Mouse (Mus musculus): ENCODE measurements around the gene Mmp25. TPM values are rescaled to one million over a fixed set of nuclear protein-coding genes. Genes with fewer than 3 reads are reported as not detected.
A peak's percentile ranks its signal among the peaks of the same experiment; 100 is the strongest.

Gene Mmp25
- polyA plus RNA-seq, 1 experiment from 2014 or later, result 0.50 TPM

DNA sequence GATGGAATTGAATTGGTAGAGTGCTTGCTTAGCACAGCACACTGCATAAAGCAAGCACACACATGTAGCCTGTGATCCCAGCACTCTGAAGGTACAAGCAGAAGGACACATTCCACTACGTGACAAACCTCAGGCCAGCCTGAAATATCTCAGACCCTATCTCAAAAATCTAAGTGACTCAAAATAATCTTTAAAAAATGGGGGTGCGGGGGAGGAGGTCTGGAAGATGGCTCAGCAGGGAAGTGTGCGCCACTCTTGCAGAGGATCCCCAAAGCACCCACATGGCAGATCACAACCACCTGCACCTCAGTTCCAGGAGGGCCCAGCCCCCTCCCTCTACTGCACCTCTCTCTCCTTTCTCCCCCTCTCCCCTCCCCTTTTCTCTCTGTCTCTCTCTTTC, 26.4 kb upstream of the Mmp25 start:
- Histone ChIP-seq H3K4me2 (ENCODE audit: low read depth, low read length) (no peak overlapping the region), H3K9ac (ENCODE audit: low read depth, low read length) (no peak overlapping the region), H3K4me1 (ENCODE audit: control insufficient read depth, low read depth, low read length) (peaks cover 16% of the 10 kb centered on the region), H3K27me3 (ENCODE audit: control insufficient read depth, insufficient read depth, low read depth, low read length) (peaks cover 11% of the 10 kb centered on the region), H3K27ac (ENCODE audit: low read length) (no peak overlapping the region), H3K36me3 (ENCODE audit: control insufficient read depth, insufficient read depth) (peaks cover 7% of the 10 kb centered on the region), H3K4me3 (ENCODE audit: low read depth, low read length) (no peak overlapping the region), H3K9me3 (replicated peaks; ENCODE audit: control insufficient read depth, low read length) (no peaks in the 10 kb centered on the region)
- 69% methylated on average over 3 of the region's 3 CpGs for WGBS (ENCODE audit: insufficient replicate concordance)
- no peak for ATAC-seq (ENCODE audit: low read depth)

DNA sequence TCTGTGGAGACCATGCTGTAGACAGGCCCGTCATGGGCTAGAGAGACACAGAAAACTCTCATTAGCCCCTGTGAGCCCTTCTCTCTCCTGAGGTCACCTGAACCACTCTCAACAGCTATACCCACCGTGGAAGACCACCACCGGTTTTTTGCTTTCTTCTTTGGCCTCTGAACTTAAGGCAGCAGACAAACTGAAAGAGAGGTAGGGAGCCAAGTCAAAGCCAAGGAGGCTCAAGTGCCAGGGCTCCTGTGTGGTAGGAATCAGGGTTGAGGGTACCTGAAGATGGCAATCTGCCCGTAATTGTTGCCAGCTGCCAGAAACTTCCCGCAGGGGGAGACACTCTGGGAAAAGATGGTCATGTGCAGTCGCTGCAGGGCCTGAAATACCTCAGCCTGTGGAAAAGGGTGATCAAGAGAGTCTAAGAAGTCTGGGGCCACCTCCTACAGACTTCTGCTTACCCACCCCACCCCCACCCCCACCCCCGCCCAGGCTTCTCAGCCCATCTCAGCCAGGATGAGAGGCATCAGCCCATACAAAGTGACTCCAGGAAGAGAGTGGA, 25.5 kb upstream of the Mmp25 start:
- Histone ChIP-seq H3K4me2 (ENCODE audit: low read depth, low read length) (no peak overlapping the region), H3K27me3 (ENCODE audit: control insufficient read depth, insufficient read depth, low read depth, low read length) (peaks cover 2% of the 10 kb centered on the region), H3K9me3 (replicated peaks; ENCODE audit: control insufficient read depth, low read length) (no peaks in the 10 kb centered on the region), H3K27ac (ENCODE audit: low read length) (no peak overlapping the region), H3K36me3 (ENCODE audit: control insufficient read depth, insufficient read depth) (peaks cover 7% of the 10 kb centered on the region), H3K4me1 (ENCODE audit: control insufficient read depth, low read depth, low read length) (peaks cover 8% of the 10 kb centered on the region), H3K9ac (ENCODE audit: low read depth, low read length) (no peak overlapping the region), H3K4me3 (ENCODE audit: low read depth, low read length) (no peak overlapping the region)
- no peak for ATAC-seq (ENCODE audit: low read depth)
- 83% methylated on average over 7 of the region's 7 CpGs for WGBS (ENCODE audit: insufficient replicate concordance)

DNA sequence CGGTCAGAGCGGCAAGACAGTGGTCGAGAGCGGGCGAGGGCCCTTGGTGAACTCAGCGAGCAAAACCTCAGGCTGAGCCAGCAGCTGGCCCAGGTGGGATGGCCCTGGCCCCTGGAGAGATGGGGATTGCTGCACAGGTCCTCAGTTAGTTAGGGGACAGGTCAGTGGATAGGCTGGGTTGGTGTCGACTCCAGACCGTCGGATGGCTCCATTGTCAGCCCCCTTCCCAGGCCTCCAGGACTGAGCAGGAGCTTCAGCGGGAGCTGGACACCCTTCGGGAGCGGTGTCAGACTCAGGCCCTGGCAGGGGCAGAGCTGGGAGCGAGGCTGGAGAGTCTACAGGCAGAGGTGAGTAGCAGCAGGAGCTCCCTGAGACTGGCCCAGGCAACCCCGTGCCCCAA, 20.4 kb upstream of the Mmp25 start:
- Histone ChIP-seq H3K4me3 (ENCODE audit: low read depth, low read length) (no peak overlapping the region), H3K4me1 (ENCODE audit: control insufficient read depth, low read depth, low read length) (peaks cover 3% of the 10 kb centered on the region), H3K4me2 (ENCODE audit: low read depth, low read length) (no peak overlapping the region), H3K27ac (ENCODE audit: low read length) (no peak overlapping the region), H3K36me3 (ENCODE audit: control insufficient read depth, insufficient read depth) (peaks cover 7% of the 10 kb centered on the region), H3K27me3 (ENCODE audit: control insufficient read depth, insufficient read depth, low read depth, low read length) (peaks cover 23% of the 10 kb centered on the region), H3K9ac (ENCODE audit: low read depth, low read length) (no peak overlapping the region), H3K9me3 (replicated peaks; ENCODE audit: control insufficient read depth, low read length) (no peaks in the 10 kb centered on the region)
- no peak for ATAC-seq (ENCODE audit: low read depth)
- WGBS (ENCODE audit: insufficient replicate concordance), result 68% methylated on average over 14 of the region's 14 CpGs

DNA sequence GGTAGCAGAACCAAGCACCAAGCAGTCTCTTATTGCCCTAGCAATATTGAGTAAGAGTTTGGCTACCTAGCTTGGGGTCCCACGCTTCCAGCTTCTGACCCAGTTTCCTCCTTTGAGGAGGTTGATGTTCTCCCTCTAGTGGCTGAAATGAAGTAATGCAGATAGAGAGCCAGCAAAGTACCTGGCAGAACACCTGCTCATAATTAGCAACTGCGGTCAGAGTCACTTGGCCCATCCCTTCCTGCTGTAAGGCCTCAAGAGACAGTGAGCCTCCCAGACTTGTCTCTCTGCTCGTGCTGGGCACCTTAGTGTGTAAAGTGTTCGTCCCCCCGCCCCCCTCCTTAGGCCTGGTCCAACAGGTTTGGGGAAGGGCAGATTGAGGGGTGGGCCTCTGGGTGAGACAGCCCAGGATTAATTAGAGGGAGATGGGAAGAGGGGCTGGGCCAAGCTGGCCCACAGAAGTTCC, 19.5 kb upstream of the Mmp25 start:
- Histone ChIP-seq H3K9ac (ENCODE audit: low read depth, low read length) (no peak overlapping the region), H3K9me3 (replicated peaks; ENCODE audit: control insufficient read depth, low read length) (no peaks in the 10 kb centered on the region), H3K27ac (ENCODE audit: low read length) (no peak overlapping the region), H3K4me2 (ENCODE audit: low read depth, low read length) (no peak overlapping the region), H3K4me1 (ENCODE audit: control insufficient read depth, low read depth, low read length) (peaks cover 6% of the 10 kb centered on the region), H3K4me3 (ENCODE audit: low read depth, low read length) (no peak overlapping the region), H3K36me3 (ENCODE audit: control insufficient read depth, insufficient read depth) (peaks cover 7% of the 10 kb centered on the region), H3K27me3 (ENCODE audit: control insufficient read depth, insufficient read depth, low read depth, low read length) (peaks cover 32% of the 10 kb centered on the region)
- no peak for ATAC-seq (ENCODE audit: low read depth)
- 18% methylated on average over 5 of the region's 5 CpGs for WGBS (ENCODE audit: insufficient replicate concordance)

DNA sequence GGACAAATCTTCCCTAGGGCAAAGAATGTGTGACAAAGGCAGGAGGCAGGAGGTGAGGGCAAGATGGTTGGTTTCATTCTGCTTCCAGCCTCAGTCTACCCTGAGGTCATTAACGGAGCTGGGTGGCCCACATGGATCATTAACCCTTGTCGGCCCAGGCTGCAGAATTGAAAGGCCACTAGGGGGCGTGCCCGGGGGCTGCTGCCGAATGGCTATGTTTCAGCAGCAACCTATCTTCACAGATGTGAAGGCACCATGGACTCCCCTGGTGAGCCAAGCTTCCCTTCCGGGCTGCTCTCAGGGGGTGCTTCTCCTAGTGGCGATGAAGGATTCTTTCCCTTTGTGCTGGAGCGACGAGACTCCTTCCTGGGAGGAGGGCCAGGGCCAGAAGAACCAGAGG, 16.4 kb upstream of the Mmp25 start:
- H3K9ac ChIP-seq (ENCODE audit: low read depth, low read length), result no peak overlapping the region
- H3K27ac ChIP-seq (ENCODE audit: low read length), result no peak overlapping the region
- peaks cover 36% of the 10 kb centered on the region for H3K27me3 ChIP-seq (ENCODE audit: control insufficient read depth, insufficient read depth, low read depth, low read length)
- no peaks in the 10 kb centered on the region for H3K36me3 ChIP-seq (ENCODE audit: control insufficient read depth, insufficient read depth)
- no peak overlapping the region for H3K4me2 ChIP-seq (ENCODE audit: low read depth, low read length)
- peaks cover 6% of the 10 kb centered on the region for H3K4me1 ChIP-seq (ENCODE audit: control insufficient read depth, low read depth, low read length)
- WGBS (ENCODE audit: insufficient replicate concordance), result 1% methylated on average over 9 of the region's 9 CpGs
- ATAC-seq (ENCODE audit: low read depth), result no peak
- H3K4me3 ChIP-seq (ENCODE audit: low read depth, low read length), result no peak overlapping the region
- H3K9me3 ChIP-seq (replicated peaks; ENCODE audit: control insufficient read depth, low read length), result no peaks in the 10 kb centered on the region

DNA sequence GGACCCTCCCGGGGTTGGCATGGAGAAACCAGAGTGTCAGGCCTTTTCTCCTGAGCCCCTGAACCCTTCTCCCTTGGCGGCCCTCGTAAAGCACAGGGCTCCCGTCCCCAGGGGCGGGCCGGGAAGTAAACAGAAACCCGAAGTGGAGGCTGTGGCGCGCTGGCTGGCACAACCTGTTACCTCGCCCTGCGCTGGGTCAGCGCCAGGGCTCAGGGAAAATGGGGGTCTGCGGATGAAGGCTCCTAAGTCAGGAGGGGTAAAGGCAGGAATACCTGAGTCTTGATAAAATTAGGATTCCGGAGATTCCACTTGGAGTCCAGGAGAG, 15.8 kb upstream of the Mmp25 start:
- no peak overlapping the region for H3K9ac ChIP-seq (ENCODE audit: low read depth, low read length)
- H3K9me3 ChIP-seq (replicated peaks; ENCODE audit: control insufficient read depth, low read length), result no peaks in the 10 kb centered on the region
- no peak for ATAC-seq (ENCODE audit: low read depth)
- peak overlapping the region; percentile 37 for H3K4me2 ChIP-seq (ENCODE audit: low read depth, low read length)
- no peaks in the 10 kb centered on the region for H3K36me3 ChIP-seq (ENCODE audit: control insufficient read depth, insufficient read depth)
- peaks cover 36% of the 10 kb centered on the region for H3K27me3 ChIP-seq (ENCODE audit: control insufficient read depth, insufficient read depth, low read depth, low read length)
- WGBS (ENCODE audit: insufficient replicate concordance), result 2% methylated on average over 14 of the region's 14 CpGs
- peaks cover 6% of the 10 kb centered on the region for H3K4me1 ChIP-seq (ENCODE audit: control insufficient read depth, low read depth, low read length)
- peak overlapping the region; percentile 25 for H3K4me3 ChIP-seq (ENCODE audit: low read depth, low read length)
- H3K27ac ChIP-seq (ENCODE audit: low read length), result no peak overlapping the region

DNA sequence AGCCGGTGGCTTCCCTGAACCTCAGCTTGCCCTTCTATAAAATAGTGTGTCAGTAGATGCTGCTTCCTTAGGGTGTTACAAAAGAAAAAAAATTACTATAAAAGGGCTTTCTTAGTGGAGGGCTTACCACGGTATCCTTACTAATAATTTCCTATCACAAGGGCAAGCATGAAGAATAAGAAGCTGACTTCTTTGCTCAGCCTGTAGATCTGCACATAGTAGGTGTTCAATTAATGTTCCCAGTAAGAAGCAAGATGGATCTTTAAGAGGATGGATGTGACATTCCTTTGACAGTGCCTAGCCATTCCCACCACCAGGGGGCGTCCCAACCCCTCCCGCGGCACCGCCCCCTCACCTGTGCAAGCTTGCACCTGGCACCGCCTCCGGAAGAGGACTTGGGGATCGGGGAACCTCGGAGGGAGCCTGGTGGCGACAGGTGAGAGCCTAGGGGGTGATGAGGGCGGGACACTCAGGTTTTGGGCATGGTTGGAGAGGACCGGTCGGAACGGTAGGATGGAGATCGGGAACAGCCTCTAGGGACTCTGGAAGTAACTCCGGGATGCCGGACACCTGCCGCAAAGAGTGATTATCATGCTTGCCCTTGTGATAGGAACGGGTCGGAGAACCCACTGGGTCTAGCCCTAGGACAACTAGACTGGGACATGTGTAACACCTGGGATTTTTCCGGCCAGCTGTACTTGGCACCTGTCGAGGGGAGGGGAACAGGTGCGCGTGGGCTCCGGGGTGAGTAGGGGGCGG, 15.2 kb upstream of the Mmp25 start, which contains the start of gene Bicdl2:
Gene Bicdl2, plus strand, starts transcription at position 390 of the 759 bp plus-strand sequence.
- Histone ChIP-seq H3K4me1 (ENCODE audit: control insufficient read depth, low read depth, low read length) (peaks cover 6% of the 10 kb centered on the region), H3K4me3 (ENCODE audit: low read depth, low read length) (peak within 1 kb of the TSS; percentile 25), H3K36me3 (ENCODE audit: control insufficient read depth, insufficient read depth) (no peaks in the 10 kb centered on the region), H3K9ac (ENCODE audit: low read depth, low read length) (no peak within 1 kb of the TSS), H3K27ac (ENCODE audit: low read length) (no peak within 1 kb of the TSS), H3K27me3 (ENCODE audit: control insufficient read depth, insufficient read depth, low read depth, low read length) (peaks cover 36% of the 10 kb centered on the region), H3K9me3 (replicated peaks; ENCODE audit: control insufficient read depth, low read length) (no peaks in the 10 kb centered on the region), H3K4me2 (ENCODE audit: low read depth, low read length) (peak within 1 kb of the TSS; percentile 37)
- 5% methylated on average over 27 of the region's 27 CpGs for WGBS (ENCODE audit: insufficient replicate concordance)
- ATAC-seq (ENCODE audit: low read depth), result no peak

DNA sequence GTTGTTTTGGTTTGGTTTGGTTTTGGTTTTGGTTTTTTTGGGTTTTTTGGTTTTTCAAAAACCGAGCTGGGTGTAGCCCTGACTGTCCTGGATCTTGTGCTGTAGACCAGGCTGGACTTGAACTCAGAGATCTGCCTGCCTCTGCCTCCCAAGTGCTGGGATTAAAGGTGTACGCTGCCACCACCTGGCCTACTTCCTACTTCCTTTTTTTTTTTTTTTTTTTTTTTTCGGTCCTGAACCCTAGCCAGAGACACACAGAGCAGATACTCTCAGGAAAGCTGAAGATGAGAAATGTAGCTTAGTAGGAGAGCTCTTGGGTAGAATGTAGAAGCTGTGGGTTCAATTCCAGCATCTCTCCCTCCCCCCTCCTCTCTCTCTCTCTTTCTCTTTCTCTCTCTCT, 13.4 kb upstream of the Mmp25 start:
- H3K4me2 ChIP-seq (ENCODE audit: low read depth, low read length), result no peak overlapping the region
- H3K9me3 ChIP-seq (replicated peaks; ENCODE audit: control insufficient read depth, low read length), result no peaks in the 10 kb centered on the region
- no peak overlapping the region for H3K27ac ChIP-seq (ENCODE audit: low read length)
- no peak overlapping the region for H3K9ac ChIP-seq (ENCODE audit: low read depth, low read length)
- peaks cover 36% of the 10 kb centered on the region for H3K27me3 ChIP-seq (ENCODE audit: control insufficient read depth, insufficient read depth, low read depth, low read length)
- no peak overlapping the region for H3K4me3 ChIP-seq (ENCODE audit: low read depth, low read length)
- H3K36me3 ChIP-seq (ENCODE audit: control insufficient read depth, insufficient read depth), result no peaks in the 10 kb centered on the region
- ATAC-seq (ENCODE audit: low read depth), result no peak
- 46% methylated on average over 3 of the region's 3 CpGs for WGBS (ENCODE audit: insufficient replicate concordance)
- H3K4me1 ChIP-seq (ENCODE audit: control insufficient read depth, low read depth, low read length), result peaks cover 6% of the 10 kb centered on the region

DNA sequence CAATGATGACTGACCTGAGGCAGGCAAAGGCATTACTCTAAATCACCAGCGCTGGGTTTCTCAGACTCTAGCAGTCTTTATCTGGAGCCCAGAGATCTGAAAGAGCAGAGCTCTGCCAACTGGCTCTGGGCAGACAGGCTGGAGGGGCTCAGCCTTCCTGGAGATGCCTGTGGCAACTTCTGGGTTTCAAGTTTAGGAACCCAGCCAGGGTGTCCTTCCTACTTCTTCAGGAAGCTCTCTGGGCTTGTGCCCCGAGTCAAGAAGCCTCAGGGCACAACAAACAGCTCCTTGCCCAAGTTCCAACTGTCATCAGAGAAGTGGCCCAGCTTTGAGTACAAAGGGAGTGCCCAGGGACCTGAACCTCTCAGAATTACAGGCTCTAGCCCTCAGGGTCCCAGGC, 9.3 kb upstream of the Mmp25 start:
- Histone ChIP-seq H3K9ac (ENCODE audit: low read depth, low read length) (no peak overlapping the region), H3K4me2 (ENCODE audit: low read depth, low read length) (no peak overlapping the region), H3K4me3 (ENCODE audit: low read depth, low read length) (no peak overlapping the region), H3K27ac (ENCODE audit: low read length) (no peak overlapping the region), H3K4me1 (ENCODE audit: control insufficient read depth, low read depth, low read length) (no peaks in the 10 kb centered on the region), H3K9me3 (replicated peaks; ENCODE audit: control insufficient read depth, low read length) (no peaks in the 10 kb centered on the region), H3K36me3 (ENCODE audit: control insufficient read depth, insufficient read depth) (no peaks in the 10 kb centered on the region), H3K27me3 (ENCODE audit: control insufficient read depth, insufficient read depth, low read depth, low read length) (peaks cover 2% of the 10 kb centered on the region)
- WGBS (ENCODE audit: insufficient replicate concordance), result 25% methylated on average over 2 of the region's 2 CpGs
- ATAC-seq (ENCODE audit: low read depth), result no peak

All from liver, embryonic 16.5 days (tissue).